Mouse (Mus musculus): ENCODE results near the gene Rpl14.

Gene Rpl14

GRCm38 (mm10) chr9:120570334-120570725 lies 914 bp upstream of the Rpl14 start:
- intact Hi-C loops (cut with DNase I): no loop called here

- intact Hi-C loops (cut with DNase I): no loop called here
Measured at GRCm38 (mm10) chr9:120571593-120572385, 545 bp downstream of the Rpl14 start.

GRCm38 (mm10) chr9:120575748-120576661 lies 4.8 kb downstream of the Rpl14 start:
- intact Hi-C loops (cut with DNase I): no loop called here

GRCm38 (mm10) chr9:120576662-120577013 lies 5.4 kb downstream of the Rpl14 start:
- intact Hi-C loops (cut with DNase I): no loop called here

GRCm38 (mm10) chr9:120577133-120577651 lies 5.9 kb downstream of the Rpl14 start:
- intact Hi-C loops (cut with DNase I): no loop called here

- intact Hi-C loops (cut with DNase I): no loop called here
Measured at GRCm38 (mm10) chr9:120577706-120578405, 6.6 kb downstream of the Rpl14 start.

- intact Hi-C loops (cut with DNase I): no loop called here
Measured at GRCm38 (mm10) chr9:120578701-120579100, 7.5 kb downstream of the Rpl14 start.

- intact Hi-C loops (cut with DNase I): no loop called here
Measured at GRCm38 (mm10) chr9:120579808-120580207, 8.6 kb downstream of the Rpl14 start.

GRCm38 (mm10) chr9:120581941-120582618 lies 10.8 kb downstream of the Rpl14 start:
- intact Hi-C loops (cut with DNase I): no loop called here

GRCm38 (mm10) chr9:120582619-120583308 lies 11.5 kb downstream of the Rpl14 start:
- intact Hi-C loops (cut with DNase I): no loop called here

- intact Hi-C loops (cut with DNase I): no loop called here
Measured at GRCm38 (mm10) chr9:120583314-120583713, 12.1 kb downstream of the Rpl14 start.

- intact Hi-C loops (cut with DNase I): loop anchor here (2.0 kb wide), 1 partner anchor 86 kb away; no protein-coding TSS in a partner anchor
Measured at GRCm38 (mm10) chr9:120586546-120586945, 15.3 kb downstream of the Rpl14 start.

GRCm38 (mm10) chr9:120591490-120591889 lies 20.2 kb downstream of the Rpl14 start:
- intact Hi-C loops (cut with DNase I): loop anchor here (5.0 kb wide), 1 partner anchor 159 kb away; no protein-coding TSS in a partner anchor

- intact Hi-C loops (cut with DNase I): loop anchor here (5.0 kb wide), 1 partner anchor 161 kb away; no protein-coding TSS in a partner anchor
Measured at GRCm38 (mm10) chr9:120593383-120594101, 22.3 kb downstream of the Rpl14 start.

GRCm38 (mm10) chr9:120594839-120595238 lies 23.6 kb downstream of the Rpl14 start:
- intact Hi-C loops (cut with DNase I): loop anchor here (5.0 kb wide), 1 partner anchor 163 kb away; no protein-coding TSS in a partner anchor

- intact Hi-C loops (cut with DNase I): no loop called here
Measured at GRCm38 (mm10) chr9:120595306-120595705, 24.1 kb downstream of the Rpl14 start.

- intact Hi-C loops (cut with DNase I): loop anchor here (5.0 to 10.0 kb wide), 5 partner anchors 136 to 641 kb away; no protein-coding TSS in a partner anchor
Measured at GRCm38 (mm10) chr9:120601488-120602171, 30.4 kb downstream of the Rpl14 start.

- intact Hi-C loops (cut with DNase I): loop anchor here (5.0 to 10.0 kb wide), 5 partner anchors 135 to 640 kb away; no protein-coding TSS in a partner anchor
Measured at GRCm38 (mm10) chr9:120602172-120602838, 31.1 kb downstream of the Rpl14 start.

Measured in adrenal gland (tissue).